Mouse (Mus musculus) lung, postnatal 0 days (tissue): ENCODE data around the gene March8.

Source experiments
- CTCF ChIP-seq: IDR thresholded peaks from 2 replicates; pipeline ENCODE4 v1.5.1; 2016; ENCODE audit warnings: antibody characterized with exemption, mild to moderate bottlenecking
- EP300 ChIP-seq: IDR thresholded peaks from 2 replicates; pipeline ENCODE4 v1.6.1; 2016; ENCODE audit warnings: antibody characterized with exemption, mild to moderate bottlenecking, control low read depth

DNA sequence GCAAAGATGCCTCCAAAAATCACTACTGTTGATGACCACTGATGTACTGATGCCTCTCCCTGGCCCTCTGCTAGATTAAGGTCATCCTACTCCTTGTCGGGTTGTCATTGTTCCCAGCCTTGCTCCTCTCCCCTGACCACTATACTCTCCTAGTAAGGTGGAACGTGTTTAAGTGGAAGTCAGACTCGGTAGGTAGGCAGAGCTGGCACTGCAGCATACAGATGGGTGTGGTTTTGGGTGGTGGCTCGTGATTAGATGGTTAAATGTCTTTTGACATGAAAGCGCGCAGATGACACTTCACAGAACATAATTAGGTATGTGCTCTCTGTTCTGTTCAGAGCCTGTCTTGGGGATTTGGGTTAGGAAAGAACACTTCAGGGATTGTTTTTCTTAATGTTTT lies 12.8 kb downstream of the March8 start:
- no peak for TF ChIP-seq CTCF
- no peak for TF ChIP-seq EP300
